Mouse (Mus musculus): Measurements from ENCODE around the gene Acvr2b.

DNA sequence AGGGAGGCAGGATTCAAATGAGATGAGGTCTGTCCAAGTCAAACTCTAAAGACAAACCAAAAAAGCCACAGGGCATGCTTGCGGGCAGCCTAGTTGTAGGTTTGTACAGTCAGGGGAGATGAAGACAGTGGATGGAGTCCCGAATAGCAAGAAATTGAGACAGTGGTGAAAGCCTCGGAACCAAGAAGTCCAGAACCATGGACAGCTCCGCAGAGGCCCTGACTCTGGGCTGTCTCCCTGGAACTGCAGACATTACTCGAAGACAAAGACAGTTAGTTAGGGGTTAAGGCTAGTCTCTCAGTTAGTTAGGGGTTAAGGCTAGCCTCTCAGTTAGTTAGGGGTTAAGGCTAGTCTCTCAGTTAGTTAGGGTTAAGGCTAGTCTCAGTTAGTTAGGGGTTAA lies 13.0 kb upstream of the Acvr2b start:
- no peak for TF ChIP-seq CTCF (IDR thresholded peaks at IDR 0.05; ENCODE audit: borderline replicate concordance, extremely low read depth, insufficient read depth, insufficient read length)
- TF ChIP-seq POLR2A (IDR thresholded peaks at IDR 0.05; ENCODE audit: borderline replicate concordance, extremely low read depth, insufficient read depth, insufficient read length, poor library complexity, severe bottlenecking) = no peak

Measured in brain, embryonic 14.5 days (tissue).